Mouse (Mus musculus): ENCODE measurements around the gene Phlda2.

DNA sequence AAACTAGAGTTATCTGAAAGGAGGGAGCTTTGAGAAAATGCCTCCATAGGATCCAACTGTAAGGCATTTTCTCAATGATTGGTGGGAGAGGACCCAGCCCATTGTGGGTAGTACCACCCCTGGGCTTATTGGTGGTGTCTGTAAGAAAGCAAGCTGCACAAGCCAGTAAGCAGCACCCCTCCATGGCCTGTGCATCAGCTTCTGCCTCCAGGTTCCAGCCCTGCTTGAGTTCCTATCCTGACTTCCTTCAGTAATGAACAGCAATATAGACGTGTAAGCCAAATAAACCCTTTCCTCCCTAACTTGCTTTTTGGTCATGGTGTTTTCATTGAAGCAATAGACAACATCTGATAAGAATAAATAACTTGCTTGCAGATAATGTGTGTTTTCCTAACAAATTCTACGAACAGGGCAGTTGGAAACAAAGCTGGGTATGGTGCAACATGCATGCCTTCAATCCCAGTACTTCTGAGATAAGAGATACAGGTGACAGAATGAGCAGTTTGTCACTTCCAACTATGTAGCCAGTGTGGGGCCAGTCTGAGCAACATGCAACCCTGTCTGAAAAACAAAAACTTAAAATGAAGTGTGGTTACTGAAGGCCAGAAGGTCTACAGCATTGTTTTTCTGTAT lies 46.8 kb upstream of the Phlda2 start:
- TF ChIP-seq CTCF (IDR thresholded peaks at IDR 0.05; ENCODE audit: low read depth) (no peak), EP300 (IDR thresholded peaks at IDR 0.05; ENCODE audit: low read depth) (no peak)
